Mouse (Mus musculus): ENCODE data around the gene Dse. TPM values are rescaled to one million over a fixed set of nuclear protein-coding genes. Genes with fewer than 3 reads are reported as not detected.
"Not testable (repeated sequence)": the region's sequence is repeated elsewhere in the genome, so short reads cannot be mapped to it uniquely, and the experiment has no call there.

Gene Dse
- 8.7 TPM for polyA plus RNA-seq (2012; fragmentation: generic; extraction: Trizol)
- long read RNA-seq, experiment 1, full-length matches to known transcripts = 10 of 17 reads
- long read RNA-seq, experiment 1, partial matches to known transcripts = 0 of 17 reads
- long read RNA-seq, experiment 1, other reads (novel, unspliced or antisense) = 7 of 17 reads
- long read RNA-seq, experiment 2, full-length matches to known transcripts = 254 of 307 reads
- long read RNA-seq, experiment 2, partial matches to known transcripts = 7 of 307 reads
- long read RNA-seq, experiment 2, other reads (novel, unspliced or antisense) = 46 of 307 reads

GRCm38 (mm10) chr10:34207503-34207850 lies at the start of gene Dse:
Gene Dse, minus strand, starts transcription at chr10:34207715.
- Histone ChIP-seq H3K4me3 (ENCODE audit: insufficient read depth, poor library complexity, severe bottlenecking) (peak within 1 kb of the TSS; percentile 72), H3K79me3 (ENCODE audit: low read depth) (peaks cover 33% of the 10 kb centered on the region), H3K36me3 (ENCODE audit: control insufficient read depth, insufficient read depth) (peaks cover 9% of the 10 kb centered on the region), H3ac (ENCODE audit: control insufficient read depth, insufficient read length, low read depth) (peak within 1 kb of the TSS; percentile 99), H3K27me3 (ENCODE audit: control insufficient read depth, insufficient read depth, insufficient read length) (no peaks in the 10 kb centered on the region), H3K79me2 (ENCODE audit: control insufficient read depth, insufficient read depth) (peaks cover 45% of the 10 kb centered on the region)
- TF ChIP-seq FOSL1 (IDR thresholded peaks at IDR 0.05; ENCODE audit: insufficient read depth, low read length, poor library complexity, severe bottlenecking) = no peak
- TF ChIP-seq MYOG (IDR thresholded peaks at IDR 0.05; ENCODE audit: control insufficient read depth, extremely low read depth, insufficient read length) = no peak
- TF ChIP-seq MYOD1 (IDR thresholded peaks at IDR 0.05; ENCODE audit: control insufficient read depth, insufficient read length, low read depth) = no peak
- no peak for TF ChIP-seq USF1 (IDR thresholded peaks at IDR 0.05; ENCODE audit: low read depth)
- TF ChIP-seq CEBPB (IDR thresholded peaks at IDR 0.05; ENCODE audit: low read depth) = no peak
- no peak for TF ChIP-seq MAX (IDR thresholded peaks at IDR 0.05)
- TF ChIP-seq CTCF (IDR thresholded peaks at IDR 0.05; ENCODE audit: control insufficient read depth, insufficient read depth, insufficient read length) = no peak

DNA sequence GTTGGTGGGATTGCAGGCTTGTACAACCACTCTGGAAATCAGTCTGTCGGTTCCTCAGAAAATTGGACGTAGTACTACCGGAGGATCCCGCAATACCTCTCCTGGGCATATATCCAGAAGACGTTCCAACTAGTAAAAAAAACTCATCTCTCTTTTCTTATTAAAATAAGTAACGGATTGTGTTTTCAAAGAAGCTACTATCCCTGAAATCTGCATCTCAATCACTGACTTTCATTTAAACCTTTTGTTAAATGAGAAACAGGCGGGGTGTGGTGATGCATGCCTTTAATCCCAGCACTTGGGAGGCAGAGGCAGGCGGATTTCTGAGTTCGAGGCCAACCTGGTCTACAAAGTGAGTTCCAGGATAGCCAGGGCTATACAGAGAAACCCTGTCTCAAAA lies 45.3 kb upstream of the Dse start:
- H3K27me3 ChIP-seq (ENCODE audit: control insufficient read depth, insufficient read depth, insufficient read length); H3K79me2 ChIP-seq (ENCODE audit: control insufficient read depth, insufficient read depth); H3K4me3 ChIP-seq (ENCODE audit: insufficient read depth, poor library complexity, severe bottlenecking); H3ac ChIP-seq (ENCODE audit: control insufficient read depth, insufficient read length, low read depth); H3K79me3 ChIP-seq (ENCODE audit: low read depth); H3K36me3 ChIP-seq (ENCODE audit: control insufficient read depth, insufficient read depth): not testable (repeated sequence)

DNA sequence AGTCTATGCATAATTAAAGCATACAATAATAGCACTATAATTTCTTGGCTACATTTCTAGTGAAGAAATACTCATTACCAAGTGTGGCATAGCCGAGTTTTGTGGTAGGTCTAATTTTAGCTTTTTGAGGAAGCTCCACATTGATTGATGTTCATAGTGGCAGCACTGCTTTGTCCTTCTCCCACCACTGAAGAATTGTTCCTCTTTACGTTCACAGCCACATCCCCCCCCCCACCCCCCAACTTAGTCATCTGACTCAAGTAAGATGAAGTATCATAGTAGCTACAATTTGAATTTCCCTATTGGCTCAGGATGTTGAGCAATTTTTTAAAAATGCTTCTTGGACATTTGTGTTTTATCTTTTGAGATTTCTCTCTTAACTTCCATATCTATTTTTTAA lies 42.1 kb upstream of the Dse start:
- no peaks in the 10 kb centered on the region for H3K36me3 ChIP-seq (ENCODE audit: control insufficient read depth, insufficient read depth)
- H3K27me3 ChIP-seq (ENCODE audit: control insufficient read depth, insufficient read depth, insufficient read length) = no peaks in the 10 kb centered on the region
- no peaks in the 10 kb centered on the region for H3K79me3 ChIP-seq (ENCODE audit: low read depth)
- no peak overlapping the region for H3ac ChIP-seq (ENCODE audit: control insufficient read depth, insufficient read length, low read depth)
- no peak for TF ChIP-seq CEBPB (IDR thresholded peaks at IDR 0.05; ENCODE audit: low read depth)
- TF ChIP-seq MYOG (IDR thresholded peaks at IDR 0.05; ENCODE audit: control insufficient read depth, extremely low read depth, insufficient read length) = no peak
- no peak for TF ChIP-seq MAX (IDR thresholded peaks at IDR 0.05)
- no peak for TF ChIP-seq CTCF (IDR thresholded peaks at IDR 0.05; ENCODE audit: control insufficient read depth, insufficient read depth, insufficient read length)
- TF ChIP-seq USF1 (IDR thresholded peaks at IDR 0.05; ENCODE audit: low read depth) = no peak
- no peak for TF ChIP-seq MYOD1 (IDR thresholded peaks at IDR 0.05; ENCODE audit: control insufficient read depth, insufficient read length, low read depth)
- TF ChIP-seq FOSL1 (IDR thresholded peaks at IDR 0.05; ENCODE audit: insufficient read depth, low read length, poor library complexity, severe bottlenecking) = no peak
- H3K4me3 ChIP-seq (ENCODE audit: insufficient read depth, poor library complexity, severe bottlenecking) = no peak overlapping the region
- no peaks in the 10 kb centered on the region for H3K79me2 ChIP-seq (ENCODE audit: control insufficient read depth, insufficient read depth)

DNA sequence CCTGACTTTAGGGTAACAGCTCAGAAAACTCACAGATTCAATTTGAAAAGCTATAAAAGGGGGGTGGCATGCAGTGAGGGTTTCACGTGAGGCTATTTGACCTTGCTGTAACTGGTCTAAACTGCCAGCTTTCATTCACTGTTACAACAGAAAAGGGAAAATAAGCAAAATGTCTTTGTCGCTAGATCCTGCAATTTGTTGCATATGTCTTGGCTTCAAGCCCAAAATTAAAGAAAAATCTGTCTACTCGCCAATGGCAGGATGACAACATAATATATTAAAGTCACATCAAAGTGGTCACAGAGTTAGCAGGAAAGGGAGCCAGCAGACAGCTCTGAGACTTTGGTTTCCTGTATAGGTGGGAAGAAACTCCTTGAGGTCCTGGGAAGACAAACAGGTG lies 40.2 kb upstream of the Dse start:
- Histone ChIP-seq H3K27me3 (ENCODE audit: control insufficient read depth, insufficient read depth, insufficient read length) (no peaks in the 10 kb centered on the region), H3K79me3 (ENCODE audit: low read depth) (no peaks in the 10 kb centered on the region)
- TF ChIP-seq MAX (IDR thresholded peaks at IDR 0.05) (no peak), MYOD1 (IDR thresholded peaks at IDR 0.05; ENCODE audit: control insufficient read depth, insufficient read length, low read depth) (no peak), MYOG (IDR thresholded peaks at IDR 0.05; ENCODE audit: control insufficient read depth, extremely low read depth, insufficient read length) (no peak), FOSL1 (IDR thresholded peaks at IDR 0.05; ENCODE audit: insufficient read depth, low read length, poor library complexity, severe bottlenecking) (no peak), CEBPB (IDR thresholded peaks at IDR 0.05; ENCODE audit: low read depth) (no peak)

DNA sequence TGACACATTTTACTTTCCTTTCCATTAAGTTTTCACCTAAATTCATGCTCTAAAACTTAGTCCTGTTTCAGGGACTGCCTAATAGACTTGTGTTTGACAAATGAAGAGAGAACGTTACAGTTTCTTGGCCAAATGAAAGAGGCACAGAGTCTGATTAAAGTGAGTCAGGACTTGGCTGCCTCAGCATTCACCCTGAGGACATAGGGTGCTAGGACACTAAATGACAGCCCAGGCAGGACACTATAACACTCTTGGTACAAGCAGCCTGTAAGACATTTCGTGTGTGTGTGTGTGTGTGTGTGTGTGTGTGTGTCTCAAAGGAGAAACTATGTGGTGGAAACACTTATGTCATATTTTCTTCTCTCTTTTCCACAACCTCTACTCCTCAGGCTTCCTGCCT lies 38.6 kb upstream of the Dse start:
- no peaks in the 10 kb centered on the region for H3K36me3 ChIP-seq (ENCODE audit: control insufficient read depth, insufficient read depth)
- H3K79me2 ChIP-seq (ENCODE audit: control insufficient read depth, insufficient read depth) = no peaks in the 10 kb centered on the region
- H3K27me3 ChIP-seq (ENCODE audit: control insufficient read depth, insufficient read depth, insufficient read length) = no peaks in the 10 kb centered on the region
- H3ac ChIP-seq (ENCODE audit: control insufficient read depth, insufficient read length, low read depth) = no peak overlapping the region
- TF ChIP-seq FOSL1 (IDR thresholded peaks at IDR 0.05; ENCODE audit: insufficient read depth, low read length, poor library complexity, severe bottlenecking) (no peak), MAX (IDR thresholded peaks at IDR 0.05) (no peak), MYOG (IDR thresholded peaks at IDR 0.05; ENCODE audit: control insufficient read depth, extremely low read depth, insufficient read length) (no peak), USF1 (IDR thresholded peaks at IDR 0.05; ENCODE audit: low read depth) (no peak), MYOD1 (IDR thresholded peaks at IDR 0.05; ENCODE audit: control insufficient read depth, insufficient read length, low read depth) (no peak), CTCF (IDR thresholded peaks at IDR 0.05; ENCODE audit: control insufficient read depth, insufficient read depth, insufficient read length) (no peak), CEBPB (IDR thresholded peaks at IDR 0.05; ENCODE audit: low read depth) (no peak)
- no peaks in the 10 kb centered on the region for H3K79me3 ChIP-seq (ENCODE audit: low read depth)
- no peak overlapping the region for H3K4me3 ChIP-seq (ENCODE audit: insufficient read depth, poor library complexity, severe bottlenecking)

More for the DNA sequence above, 40.2 kb upstream of the Dse start:
- H3K4me3 ChIP-seq (ENCODE audit: insufficient read depth, poor library complexity, severe bottlenecking) = no peak overlapping the region
- H3K36me3 ChIP-seq (ENCODE audit: control insufficient read depth, insufficient read depth) = no peaks in the 10 kb centered on the region
- H3ac ChIP-seq (ENCODE audit: control insufficient read depth, insufficient read length, low read depth) = no peak overlapping the region
- H3K79me2 ChIP-seq (ENCODE audit: control insufficient read depth, insufficient read depth) = no peaks in the 10 kb centered on the region

- no peaks in the 10 kb centered on the region for H3K79me3 ChIP-seq (ENCODE audit: low read depth)
- no peak overlapping the region for H3ac ChIP-seq (ENCODE audit: control insufficient read depth, insufficient read length, low read depth)
- H3K36me3 ChIP-seq (ENCODE audit: control insufficient read depth, insufficient read depth) = no peaks in the 10 kb centered on the region
- no peaks in the 10 kb centered on the region for H3K27me3 ChIP-seq (ENCODE audit: control insufficient read depth, insufficient read depth, insufficient read length)
- H3K4me3 ChIP-seq (ENCODE audit: insufficient read depth, poor library complexity, severe bottlenecking) = no peak overlapping the region
- TF ChIP-seq MYOG (IDR thresholded peaks at IDR 0.05; ENCODE audit: control insufficient read depth, extremely low read depth, insufficient read length) = no peak
- no peak for TF ChIP-seq MAX (IDR thresholded peaks at IDR 0.05)
- TF ChIP-seq CTCF (IDR thresholded peaks at IDR 0.05; ENCODE audit: control insufficient read depth, insufficient read depth, insufficient read length) = no peak
- TF ChIP-seq CEBPB (IDR thresholded peaks at IDR 0.05; ENCODE audit: low read depth) = no peak
- TF ChIP-seq MYOD1 (IDR thresholded peaks at IDR 0.05; ENCODE audit: control insufficient read depth, insufficient read length, low read depth) = no peak
- TF ChIP-seq USF1 (IDR thresholded peaks at IDR 0.05; ENCODE audit: low read depth) = no peak
- TF ChIP-seq FOSL1 (IDR thresholded peaks at IDR 0.05; ENCODE audit: insufficient read depth, low read length, poor library complexity, severe bottlenecking) = no peak
- no peaks in the 10 kb centered on the region for H3K79me2 ChIP-seq (ENCODE audit: control insufficient read depth, insufficient read depth)
Observed at GRCm38 (mm10) chr10:34244745-34245144, 37.2 kb upstream of the Dse start.

All from C2C12 (cell line).